Mouse (Mus musculus): ENCODE measurements around the gene Ap3b1. TPM values are rescaled to one million over a fixed set of nuclear protein-coding genes. Genes with fewer than 3 reads are reported as not detected.

Ap3b1 gene
- total RNA-seq, 1 experiment from 2014 or later, result 41.5 TPM

DNA sequence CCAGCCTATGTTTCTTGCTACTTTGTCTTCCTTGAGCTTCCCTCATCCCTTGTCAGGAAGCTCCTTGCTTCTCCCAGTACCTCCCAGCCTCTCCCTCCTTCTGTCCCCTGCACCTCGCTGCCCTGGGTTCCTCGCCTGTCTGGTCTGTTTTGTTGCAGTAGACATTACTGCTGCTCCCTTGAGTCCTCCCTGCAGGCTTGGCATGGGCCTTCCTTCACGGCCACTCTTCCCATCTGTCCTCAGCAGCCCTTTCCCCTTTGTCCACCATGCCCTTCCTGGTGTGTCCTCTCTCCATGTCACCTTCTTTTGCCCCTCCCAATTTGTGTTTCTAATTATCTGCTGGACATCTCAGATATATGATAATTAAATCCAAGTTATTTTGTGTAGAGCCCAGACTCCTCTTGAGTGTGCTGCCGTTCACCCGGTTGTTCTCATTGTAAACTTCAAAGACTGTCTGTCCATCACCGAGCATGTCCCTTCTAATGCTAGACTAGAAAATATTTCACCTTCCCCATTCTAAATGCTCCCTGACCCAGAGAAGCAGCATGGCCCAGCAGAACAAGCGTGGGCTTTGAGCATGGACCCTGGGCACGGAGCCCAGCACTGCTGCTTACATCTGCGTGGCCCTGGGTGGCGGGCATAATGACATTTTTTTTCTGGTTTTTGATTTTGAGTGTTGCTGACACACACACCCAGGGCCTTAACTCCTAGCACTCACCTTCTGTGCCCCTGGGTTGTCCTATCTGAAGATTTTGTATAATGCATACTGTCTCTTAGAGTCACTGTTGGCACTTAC is 181.3 kb downstream of the Ap3b1 start:
- DNase-seq, result no peak

DNA sequence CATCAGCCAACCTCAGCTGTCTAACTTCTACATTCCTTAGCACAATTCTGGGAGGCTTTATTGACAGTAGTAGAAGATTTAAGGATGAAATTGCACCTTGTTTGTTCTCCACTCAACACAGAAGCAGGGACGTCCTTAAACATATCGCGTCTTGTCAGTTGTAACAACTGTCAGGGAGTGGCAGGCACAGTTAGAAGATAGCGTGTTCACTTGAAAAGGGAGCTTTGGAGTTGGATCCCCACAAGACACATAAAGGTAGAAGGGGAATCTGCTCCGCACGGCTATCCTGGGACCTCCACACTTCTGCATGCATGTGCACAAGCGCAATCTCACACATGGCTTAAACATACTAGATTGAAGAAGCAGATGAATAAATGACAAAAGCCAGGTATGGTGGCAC is 183.3 kb downstream of the Ap3b1 start:
- DNase-seq, result no peak

DNA sequence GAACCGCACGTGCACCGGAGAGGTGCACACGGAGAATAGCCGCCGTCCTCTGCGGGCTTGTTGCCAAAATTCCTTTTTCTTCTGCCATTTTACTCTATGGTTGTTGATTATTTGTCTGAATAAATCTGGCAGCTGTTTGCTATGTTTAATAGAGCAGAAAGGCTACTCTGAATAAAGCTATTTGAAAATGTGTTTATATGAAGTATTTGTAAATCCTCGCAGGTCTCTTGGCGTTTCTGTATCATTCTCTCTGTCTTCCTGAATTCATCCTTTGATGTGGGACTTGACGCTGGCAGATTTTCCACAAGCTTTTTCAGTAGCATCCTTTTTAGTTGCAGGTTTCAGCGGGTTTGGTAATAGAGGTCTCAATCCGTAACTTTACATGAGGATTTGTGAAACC is 185.5 kb downstream of the Ap3b1 start:
- no peak for DNase-seq

DNA sequence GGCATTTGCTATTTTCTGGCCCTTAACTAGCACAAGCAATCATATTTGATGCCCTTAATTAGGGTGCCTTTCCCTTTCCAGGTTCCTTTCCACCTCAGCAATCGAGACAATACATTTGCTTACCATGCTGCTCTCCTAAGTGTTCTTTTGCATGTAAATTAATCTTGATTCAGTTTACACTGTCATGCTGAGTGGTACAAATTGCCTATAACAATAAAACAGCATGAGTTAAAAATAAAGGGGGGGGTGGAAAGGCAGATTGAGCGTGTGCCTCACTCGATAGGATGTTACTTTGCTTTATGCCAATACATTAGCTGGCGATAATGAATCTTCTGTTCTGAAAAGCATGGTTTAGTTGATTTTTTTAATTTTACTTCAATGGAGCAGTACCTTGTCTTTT is 187.0 kb downstream of the Ap3b1 start:
- no peak for DNase-seq

GRCm38 (mm10) chr13:94546246-94546645 is 187.5 kb downstream of the Ap3b1 start:
- DNase-seq, result no peak

GRCm38 (mm10) chr13:94549580-94549979 is 190.8 kb downstream of the Ap3b1 start:
- DNase-seq, result no peak

GRCm38 (mm10) chr13:94550037-94550436 is 191.3 kb downstream of the Ap3b1 start:
- no peak for DNase-seq

DNA sequence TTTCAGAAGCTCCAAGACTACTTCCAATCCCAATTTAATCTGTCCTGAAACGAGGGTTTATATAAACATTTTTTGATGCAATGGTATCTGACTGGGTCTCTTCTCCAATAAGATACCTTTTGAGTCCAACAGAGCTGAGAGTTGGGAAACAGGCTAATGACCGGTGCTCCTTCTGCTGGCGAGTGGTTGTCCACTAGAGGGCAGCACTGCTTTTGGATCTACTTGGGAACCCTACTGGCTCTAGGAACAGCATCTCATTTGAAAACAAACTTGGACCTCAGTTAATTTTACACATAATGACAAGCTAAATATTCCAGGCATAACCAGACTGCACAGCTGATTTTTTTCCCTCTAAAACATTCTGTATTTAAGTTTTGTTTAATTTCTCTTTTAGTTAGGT is 201.3 kb downstream of the Ap3b1 start:
- peak; percentile 90 for DNase-seq

DNA sequence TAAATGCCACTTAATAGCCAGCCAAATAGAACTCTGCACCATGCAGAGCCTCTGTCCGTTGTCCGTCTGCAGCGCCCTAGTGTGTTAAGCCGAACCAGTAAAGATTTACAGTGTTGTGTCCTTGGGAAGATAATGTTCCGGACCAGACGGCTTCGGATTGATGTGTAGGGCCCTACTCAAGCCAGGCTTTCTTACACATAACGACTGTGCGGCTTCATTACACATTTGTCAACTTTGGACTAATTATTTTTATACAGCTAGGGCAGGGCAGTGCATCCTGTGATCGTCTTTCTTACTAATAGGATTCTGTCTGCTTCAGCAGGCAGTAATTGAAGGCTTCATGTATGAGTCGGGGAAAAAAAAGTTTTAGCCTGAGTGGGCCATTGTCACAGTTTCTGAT is 202.1 kb downstream of the Ap3b1 start:
- no peak for DNase-seq

DNA sequence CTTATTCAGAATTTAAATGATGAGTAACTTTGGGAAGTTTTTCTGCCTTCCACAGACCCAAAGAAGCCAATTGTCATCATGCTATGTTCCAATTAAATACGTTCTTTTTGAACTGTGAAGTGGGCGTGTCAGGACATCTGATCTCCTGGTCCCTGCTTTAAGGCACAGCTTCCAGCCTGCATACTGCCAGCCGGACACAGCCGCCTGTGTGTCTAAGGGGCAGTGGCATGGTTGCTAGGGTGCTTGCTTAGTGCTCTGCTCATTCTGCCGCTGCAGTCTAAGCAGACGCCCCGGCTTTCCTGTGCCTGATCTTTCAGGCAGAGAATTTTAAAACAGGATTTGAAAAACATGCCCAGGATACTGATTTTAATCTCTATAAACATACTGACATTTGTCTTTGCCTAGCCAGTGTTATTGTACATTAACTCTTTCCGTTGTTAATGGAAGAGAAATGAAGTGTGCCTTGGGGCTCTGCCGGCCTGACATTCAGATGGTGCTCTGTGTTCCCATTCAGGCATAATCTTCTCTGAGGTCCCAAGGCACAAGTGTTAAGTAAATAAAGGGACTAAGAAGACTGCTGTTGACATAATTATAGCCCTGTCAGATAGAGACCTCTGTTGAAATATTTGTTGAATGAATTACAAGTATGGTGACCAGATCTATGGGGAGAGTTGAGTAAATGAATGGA is 204.0 kb downstream of the Ap3b1 start:
- DNase-seq, result no peak

- DNase-seq, result no peak
These were observed 205.1 kb downstream of the Ap3b1 start for GRCm38 (mm10) chr13:94563836-94564235.

GRCm38 (mm10) chr13:94564351-94564994 is 205.7 kb downstream of the Ap3b1 start:
- no peak for DNase-seq

DNA sequence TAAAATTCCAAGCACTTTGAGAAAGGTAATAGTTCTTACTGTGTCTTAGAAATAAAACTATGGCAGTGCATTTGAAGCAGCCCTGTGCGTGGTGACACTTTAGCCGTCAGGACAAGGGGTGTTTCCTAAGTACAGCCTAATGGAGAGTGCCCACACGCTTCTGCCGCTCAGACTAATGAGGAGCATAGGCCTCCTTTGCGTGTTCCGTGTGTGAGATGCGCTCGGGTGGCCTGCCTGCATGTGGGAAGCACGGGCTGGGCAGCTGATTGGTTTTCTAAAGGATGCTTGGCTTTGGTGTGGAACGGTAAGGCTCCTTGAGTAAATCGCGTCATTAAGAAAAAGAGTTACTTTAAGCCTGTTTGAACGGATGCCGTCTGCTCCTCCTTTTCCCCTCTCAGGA is 206.4 kb downstream of the Ap3b1 start:
- no peak for DNase-seq

- DNase-seq, result no peak
These were observed 206.9 kb downstream of the Ap3b1 start for GRCm38 (mm10) chr13:94565616-94566015.

DNA sequence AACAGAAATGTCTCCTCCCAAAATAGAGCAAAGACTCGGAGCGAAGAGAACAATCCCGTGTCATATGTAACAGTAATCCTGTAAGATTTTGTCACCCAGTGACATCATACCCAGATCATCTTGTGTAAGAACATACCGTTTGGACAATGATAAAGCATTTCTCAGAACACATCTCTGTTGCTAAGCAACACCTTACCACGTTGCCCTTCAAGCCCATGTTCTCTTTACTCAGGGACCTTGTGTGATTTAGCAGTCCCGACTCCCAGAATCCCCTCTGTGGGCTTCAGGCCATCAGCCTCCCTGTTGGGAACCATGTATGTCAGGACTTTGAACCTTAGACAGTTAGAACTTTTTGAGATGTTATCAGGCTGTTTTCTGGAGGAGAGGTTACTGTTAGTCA is 209.0 kb downstream of the Ap3b1 start:
- DNase-seq, result no peak

DNA sequence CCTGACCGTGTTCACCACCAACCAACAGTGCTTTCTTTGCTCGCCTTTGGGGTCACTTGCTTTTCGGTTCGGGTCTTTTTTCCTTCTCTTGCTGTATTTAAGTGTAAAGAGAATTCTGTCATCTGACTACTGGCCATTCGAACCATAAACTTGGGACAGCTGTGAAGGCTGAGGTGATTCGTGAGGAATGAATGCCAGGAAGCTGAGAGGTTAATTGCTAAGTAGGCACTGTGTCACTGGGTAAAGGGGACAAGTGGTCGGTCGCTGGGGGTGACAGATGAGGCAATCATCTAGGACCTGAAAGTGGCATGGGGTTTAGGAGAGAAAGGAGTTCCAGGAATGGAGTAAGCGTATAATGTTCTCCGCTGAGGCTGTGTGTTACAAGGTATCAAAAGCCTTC is 212.2 kb downstream of the Ap3b1 start:
- no peak for DNase-seq

- DNase-seq, result no peak
These were observed 214.6 kb downstream of the Ap3b1 start for GRCm38 (mm10) chr13:94573356-94573755.

DNA sequence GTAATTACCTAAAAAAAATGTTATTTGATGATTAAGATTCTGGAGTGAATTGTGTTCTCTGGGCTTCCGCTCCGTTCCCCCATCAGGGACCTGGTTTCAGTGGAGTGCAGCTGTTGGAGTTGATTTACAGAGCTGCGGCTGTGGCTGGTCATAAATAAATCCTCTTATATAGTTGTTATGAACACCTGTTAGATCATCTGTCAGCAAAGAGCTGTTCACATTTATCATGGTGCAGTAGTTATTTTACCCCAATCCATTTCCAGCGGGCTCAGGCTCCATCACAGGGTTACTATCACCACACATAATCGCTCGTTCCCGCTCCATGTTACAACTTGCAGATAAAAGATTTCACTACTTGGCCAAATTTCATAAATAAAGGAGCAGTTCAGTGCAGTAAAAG is 215.1 kb downstream of the Ap3b1 start:
- no peak for DNase-seq

DNA sequence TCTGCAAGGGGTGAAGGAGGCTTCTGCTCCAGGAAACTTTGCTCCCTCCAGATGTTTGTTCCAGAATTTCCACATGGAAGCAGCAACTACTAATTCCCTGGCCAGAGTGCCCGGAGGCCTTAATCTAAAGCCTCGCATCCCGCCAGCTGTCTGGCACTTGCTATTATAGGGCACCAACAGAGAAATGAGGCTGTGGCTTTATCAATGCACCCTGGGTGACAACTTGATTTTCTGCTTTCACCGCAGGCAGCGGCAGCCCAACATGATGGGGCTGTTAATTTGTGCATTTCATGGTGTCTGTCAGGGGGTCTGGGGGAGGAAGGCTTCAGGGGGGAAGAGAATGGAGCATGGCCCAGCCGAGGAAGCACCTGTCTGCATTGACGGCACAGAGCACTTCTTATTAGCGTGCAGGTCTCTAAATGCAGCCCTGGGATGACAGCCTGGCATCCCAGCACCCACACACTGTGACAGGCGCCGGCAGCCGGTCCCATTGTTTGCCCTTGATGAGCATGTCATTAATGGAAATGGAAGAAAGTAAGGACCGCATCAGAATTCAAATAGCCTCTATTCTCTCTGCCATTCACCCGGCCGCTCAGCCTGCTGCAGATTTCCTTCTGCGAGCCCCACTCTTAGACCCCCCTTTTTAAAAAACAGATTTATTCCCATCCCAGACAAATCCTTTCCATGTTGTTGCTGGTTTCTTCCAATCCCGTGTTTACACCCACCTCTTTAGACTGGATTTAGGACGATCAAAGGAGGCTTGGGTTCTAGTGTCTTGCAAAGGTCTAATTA is 217.0 kb downstream of the Ap3b1 start:
- DNase-seq, result no peak

DNA sequence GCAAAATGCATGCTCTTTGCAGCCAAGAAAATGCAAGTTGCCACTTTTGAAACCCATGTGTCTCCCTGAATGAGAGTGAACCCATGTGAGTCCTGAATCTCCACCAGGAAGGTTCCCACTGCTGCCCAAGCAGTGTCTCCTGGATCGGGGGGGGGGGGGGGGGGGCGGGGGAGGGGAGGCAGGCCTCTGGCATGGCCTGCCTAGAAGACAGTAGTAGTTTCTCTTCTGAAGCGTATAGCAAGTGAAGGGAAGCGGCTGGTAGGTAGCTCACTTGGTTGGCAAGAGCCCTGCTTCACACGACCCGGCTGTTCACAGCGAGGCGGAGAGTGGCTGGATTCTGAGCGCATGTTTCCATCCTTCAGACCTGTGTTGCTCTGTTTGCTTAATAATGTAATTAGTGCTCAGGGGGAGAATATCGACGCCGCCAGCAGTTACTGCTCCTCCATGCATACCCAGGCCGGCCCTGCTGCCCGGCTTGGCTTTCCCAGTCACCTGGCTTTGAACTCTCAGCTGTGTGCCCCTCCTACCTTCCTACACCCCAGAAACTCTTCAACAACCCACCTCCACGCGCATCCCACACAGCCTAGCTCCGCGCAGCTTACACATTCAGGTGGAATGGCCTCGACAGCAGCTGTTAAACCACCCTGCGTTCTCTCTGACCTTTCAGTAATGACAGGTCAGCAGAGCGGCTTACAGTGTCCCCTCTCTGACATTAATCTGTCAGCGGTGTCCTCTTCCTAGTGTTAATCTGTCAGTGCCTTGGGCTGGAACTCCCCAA is 217.8 kb downstream of the Ap3b1 start:
- no peak for DNase-seq

DNA sequence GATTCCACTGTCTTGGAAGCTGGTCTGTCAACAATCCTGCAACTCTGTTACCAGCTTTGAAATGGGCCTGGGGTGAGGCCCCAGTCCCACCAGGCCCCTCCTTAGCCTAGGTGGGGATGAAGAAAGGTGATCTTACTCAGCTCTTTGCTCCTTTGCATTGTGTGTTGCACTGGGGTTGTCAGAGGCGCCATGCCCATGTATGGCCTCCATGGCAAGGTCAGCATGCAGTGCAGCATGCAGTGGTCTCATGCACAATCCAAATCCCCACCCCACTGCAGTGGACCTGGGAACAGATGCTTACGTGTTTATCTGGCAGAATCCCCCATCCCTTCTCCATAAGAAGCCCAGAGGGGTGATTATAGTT is 218.4 kb downstream of the Ap3b1 start:
- no peak for DNase-seq

DNA sequence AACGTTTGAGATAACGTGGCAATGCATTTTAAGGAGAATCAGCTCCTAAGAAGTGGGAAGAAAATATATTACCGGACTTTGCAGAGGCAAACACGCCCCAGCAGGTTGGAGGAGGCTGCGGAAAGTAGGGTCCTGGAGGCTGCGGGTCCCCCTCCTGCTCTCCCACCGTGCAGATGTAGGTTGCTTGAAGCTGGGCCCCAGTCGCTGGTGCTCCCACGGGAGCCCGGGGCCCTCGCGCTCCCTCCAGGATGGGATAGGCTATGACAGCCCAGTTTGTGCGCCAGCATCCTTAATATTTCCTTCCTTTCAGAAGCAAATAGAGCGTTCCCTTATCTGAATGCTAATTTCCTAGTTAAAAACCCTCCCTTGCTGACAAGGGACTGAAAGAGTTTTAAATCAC is 236.5 kb downstream of the Ap3b1 start:
- DNase-seq, result no peak
